8 mouse cellular contexts compared by ENCODE assay signal in genomic region chr7:25133092-25134049, GRCm38 (mm10). TPM values are rescaled to one million over a fixed set of nuclear protein-coding genes. Genes with fewer than 3 reads are reported as not detected.
DNase-seq lines count a peak whose midpoint lies in the region; ATAC-seq lines count a peak whose summit lies in the region.

No protein-coding gene starts in this region.

- H3K27ac ChIP-seq in hindbrain, embryonic 16.5 days (ENCODE audit: low read depth, low read length) = 0 out of 2 replicates have a peak overlapping the region, but pooled peaks have one; percentile 24
- no peak overlapping the region for H3K27ac ChIP-seq in macrophage

- H3K4me3 ChIP-seq in hindbrain, embryonic 16.5 days (ENCODE audit: low read length) = peak overlapping the region; percentile 37
- peak overlapping the region; percentile 53 for H3K4me3 ChIP-seq in macrophage (ENCODE audit: inconsistent target)

- DNase-seq in T-cell, adult 2 months (ENCODE audit: low spot score) = peak; percentile 85
- peak; percentile 91 to 94 for DNase-seq in cerebellum, postnatal 25 days
- DNase-seq in gastrocnemius, adult 18-20 months (ENCODE audit: low spot score) = peak; percentile 74
- DNase-seq in left cerebral cortex, adult 18-20 months (ENCODE audit: low spot score in 2 of 2) = peak; percentile 84 to 86
- DNase-seq in right cerebral cortex, adult 18-20 months = peak; percentile 78
- peak; percentile 75 for DNase-seq in urinary bladder, postnatal 14 days (ENCODE audit: low spot score)

- H3K79me2 ChIP-seq in macrophage (ENCODE audit: inconsistent target) = peaks cover 36% of the 10 kb centered on the region

- peaks cover 4% of the 10 kb centered on the region for H3K27me3 ChIP-seq in hindbrain, embryonic 16.5 days (replicated peaks; ENCODE audit: control insufficient read depth, insufficient read depth, low read length)

- peaks cover 22% of the 10 kb centered on the region for H3K4me1 ChIP-seq in hindbrain, embryonic 16.5 days (ENCODE audit: control insufficient read depth, insufficient read depth, low read depth, low read length)

- peak overlapping the region; percentile 76 for H3K4me2 ChIP-seq in hindbrain, embryonic 16.5 days (ENCODE audit: low read length)

- 8% methylated on average over 31 of the region's 38 CpGs for WGBS in hindbrain, embryonic 16.5 days
- 13% methylated on average over 36 of the region's 38 CpGs for WGBS in macrophage (ENCODE audit: missing documents)

- H3K36me3 ChIP-seq in hindbrain, embryonic 16.5 days (ENCODE audit: control insufficient read depth, insufficient read depth, low read length) = no peaks in the 10 kb centered on the region
- no peaks in the 10 kb centered on the region for H3K36me3 ChIP-seq in macrophage (ENCODE audit: inconsistent target)

- H3K9ac ChIP-seq in hindbrain, embryonic 16.5 days (ENCODE audit: low read depth, low read length) = peak overlapping the region; percentile 63

- peak; percentile 58 for ATAC-seq in hindbrain, embryonic 16.5 days

- no peaks in the 10 kb centered on the region for H3K9me3 ChIP-seq in hindbrain, embryonic 16.5 days (ENCODE audit: control insufficient read depth, low read length)

RNA-seq across cellular contexts. Expression of gene Pou2f2, which starts 46.2 kb away (rescaled TPM):
- total RNA-seq in gastrocnemius, adult 18-20 months (2021) = under 1 TPM; 0.07 to 0.09 TPM
- 19.8 and 28.7 TPM in 2 replicates for polyA plus RNA-seq in hindbrain, embryonic 16.5 days (2015; fragmentation: Nextera tagmentation; extraction: Ambion mirVana)
- total RNA-seq in left cerebral cortex, adult 18-20 months (2021) = 10 to 100 TPM in 1 of 2 experiments, 1 to 10 TPM in 1; 7.7 to 12.9 TPM
- 100 to 1,000 TPM in 11 of 26 experiments, 10 to 100 TPM in 14, 1 to 10 TPM in 1; 5.2 to 291 (median 63.5) TPM for total RNA-seq in macrophage (2018; cell fraction: chromatin; rRNA removed)
- 10 to 100 TPM; 10.0 to 91.8 (median 32.8) TPM for total RNA-seq in macrophage (2018; cell fraction: cytosol; rRNA removed)
- total RNA-seq in macrophage (2018; cell fraction: nucleus; rRNA removed) = 100 to 1,000 TPM in 8 of 26 experiments, 10 to 100 TPM in 18; 10.8 to 160 (median 53.8) TPM
- 10.3 to 30.9 TPM (median 23.9 TPM) in 3 replicates for polyA plus RNA-seq in macrophage (2018)

Comparison
In these comparisons a context has a peak if more than half of its experiments do, and no peak if none do; other contexts are left out.
1. RNA of gene Pou2f2, which starts 46.2 kb away (total RNA-seq): 7.7 to 12.9 TPM in left cerebral cortex, adult 18-20 months; 0.07 to 0.09 TPM in gastrocnemius, adult 18-20 months; every median in the first group is over 4 times any median in the second.
2. Peak in every context shown above with its lines, with median percentiles within 50 percentile points of each other: DNase-seq.